Mouse (Mus musculus): Measurements from ENCODE around the gene Fam173a.

DNA sequence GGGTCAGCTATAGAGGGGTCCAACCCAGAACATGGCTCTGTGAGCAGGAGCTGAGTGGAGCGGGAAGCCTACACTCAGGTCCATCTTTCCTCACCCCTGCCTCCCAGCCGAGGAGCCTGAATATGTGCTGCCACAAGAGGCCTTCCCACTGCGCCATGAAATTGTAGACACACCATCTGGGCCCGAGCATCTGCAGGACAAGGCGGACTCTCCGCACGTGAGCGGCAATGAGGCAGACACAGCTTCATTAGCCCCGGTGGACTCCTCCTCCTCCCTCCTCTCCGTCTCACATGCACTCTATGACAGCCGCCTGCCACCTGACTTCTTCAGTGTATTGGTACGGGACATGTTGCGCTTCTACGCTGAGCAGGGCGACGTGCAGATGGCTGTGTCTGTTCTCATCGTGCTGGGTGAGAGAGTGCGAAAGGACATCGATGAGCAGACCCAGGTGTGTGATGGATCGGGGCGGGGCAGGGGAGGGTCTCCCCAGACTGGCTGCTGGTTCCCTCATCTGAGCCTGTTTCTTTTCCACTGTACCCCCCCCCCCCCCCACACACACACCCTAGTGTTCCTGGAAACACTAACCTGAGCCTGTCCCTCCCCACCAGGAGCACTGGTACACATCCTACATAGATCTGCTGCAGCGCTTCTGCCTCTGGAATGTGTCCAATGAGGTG, 35.0 kb upstream of the Fam173a start:
- TF ChIP-seq CTCF (IDR thresholded peaks at IDR 0.05; ENCODE audit: low read depth, low read length) (no peak), POLR2A (IDR thresholded peaks at IDR 0.05; ENCODE audit: borderline replicate concordance, low read depth, low read length) (no peak)

Data from bone marrow macrophage, adult 2 months (primary cell).